Mouse (Mus musculus) thymus, adult 2 months (tissue): ENCODE results near the gene Diaph2. TPM values are rescaled to one million over a fixed set of nuclear protein-coding genes. Genes with fewer than 3 reads are reported as not detected.
"Not testable (repeated sequence)": the region's sequence is repeated elsewhere in the genome, so short reads cannot be mapped to it uniquely, and the experiment has no call there.

Experiments
- DNase-seq: peaks from one replicate; pipeline ENCODE4 v3.0.0; 2021
- H3K27ac ChIP-seq: fragments of 200-500 bp; 2 replicates; pipeline ENCODE4 v1.5.1; 2012; ENCODE audit warnings: low read length, control low read depth; ENCODE audit not compliant: control insufficient read depth, insufficient read depth
- H3K27me3 ChIP-seq: fragments of 200-500 bp; 2 replicates; pipeline ENCODE4 v1.6.1; 2012; ENCODE audit warnings: mild to moderate bottlenecking, low read length, moderate library complexity, mixed read lengths; ENCODE audit not compliant: control insufficient read depth, insufficient read depth
- H3K36me3 ChIP-seq: fragments of 200-500 bp; 2 replicates; pipeline ENCODE4 v1.6.1; 2012; ENCODE audit warnings: mild to moderate bottlenecking, low read length, moderate library complexity; ENCODE audit not compliant: control insufficient read depth, insufficient read depth
- H3K4me1 ChIP-seq: fragments of 200-500 bp; replicated peaks from 2 replicates; pipeline ENCODE4 v1.6.1; 2012; ENCODE audit warnings: low read length; ENCODE audit not compliant: control insufficient read depth, insufficient read depth
- H3K4me3 ChIP-seq: fragments of 200-500 bp; 2 replicates; pipeline ENCODE4 v1.5.1; 2012; ENCODE audit warnings: mild to moderate bottlenecking, low read length, control low read depth, moderate library complexity; ENCODE audit not compliant: control insufficient read depth, insufficient read depth
- CTCF ChIP-seq: fragments of 200-500 bp; IDR thresholded peaks from 2 replicates; pipeline ENCODE4 v1.5.1; 2012; ENCODE audit warnings: mild to moderate bottlenecking, control low read depth, low read length, moderate library complexity, borderline replicate concordance; ENCODE audit not compliant: control insufficient read depth, poor library complexity, insufficient read depth; ENCODE audit errors: extremely low read depth
- POLR2A ChIP-seq: fragments of 200-500 bp; IDR thresholded peaks from 2 replicates; pipeline ENCODE4 v1.6.1; 2012; ENCODE audit warnings: mild to moderate bottlenecking, low read length, control low read depth, moderate library complexity; ENCODE audit not compliant: control insufficient read depth, poor library complexity, insufficient read depth; ENCODE audit errors: extremely low read depth
- WGBS: fragments of 180-500 bp; shearing (Covaris S2); methylation state at CpG from one replicate; pipeline ENCODE4 v1.1.7; 2018; 5-methylcytosine and 5-hydroxymethylcytosine counted together
- polyA plus RNA-seq: library from polyadenylated mRNA; depleted of rRNA; stranded (reverse); fragments of >200 nt; gene quantifications from 2 replicates; pipeline ENCODE4 v1.2.3, GENCODE M21; 2012

Gene Diaph2
- polyA plus RNA-seq, 1 experiment, result 3.5 TPM

GRCm38 (mm10) chrX:129777404-129777962 lies 27.9 kb downstream of the Diaph2 start:
- TF ChIP-seq POLR2A, result no peak
- TF ChIP-seq CTCF, result no peak
- WGBS, result 61% methylated on average over 4 of the region's 4 CpGs
- Histone ChIP-seq H3K4me3 (no peak overlapping the region), H3K4me1 (no peaks in the 10 kb centered on the region), H3K27me3 (no peaks in the 10 kb centered on the region), H3K27ac (no peak overlapping the region), H3K36me3 (no peaks in the 10 kb centered on the region)
- DNase-seq, result no peak

DNA sequence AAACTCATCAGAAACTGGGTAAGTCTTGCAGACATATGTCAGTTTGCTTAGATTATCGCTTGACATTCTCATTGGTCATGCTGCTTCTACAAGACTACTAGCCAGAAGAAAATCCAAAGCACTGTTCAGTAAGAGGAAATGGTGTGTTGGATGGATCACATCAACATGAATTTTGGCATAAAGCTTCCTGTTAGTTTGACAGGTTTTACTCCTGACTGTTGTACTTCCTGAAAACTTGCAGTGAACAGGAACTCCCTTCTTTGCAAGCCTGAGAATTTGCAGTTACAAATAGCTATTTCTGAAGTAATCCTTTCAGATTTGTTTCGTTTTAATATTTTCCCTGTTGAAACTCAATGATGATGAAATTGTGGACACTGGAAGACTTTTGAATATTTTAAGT lies 32.3 kb downstream of the Diaph2 start:
- no peaks in the 10 kb centered on the region for H3K4me1 ChIP-seq
- 63% methylated on average over 2 of the region's 2 CpGs for WGBS

DNA sequence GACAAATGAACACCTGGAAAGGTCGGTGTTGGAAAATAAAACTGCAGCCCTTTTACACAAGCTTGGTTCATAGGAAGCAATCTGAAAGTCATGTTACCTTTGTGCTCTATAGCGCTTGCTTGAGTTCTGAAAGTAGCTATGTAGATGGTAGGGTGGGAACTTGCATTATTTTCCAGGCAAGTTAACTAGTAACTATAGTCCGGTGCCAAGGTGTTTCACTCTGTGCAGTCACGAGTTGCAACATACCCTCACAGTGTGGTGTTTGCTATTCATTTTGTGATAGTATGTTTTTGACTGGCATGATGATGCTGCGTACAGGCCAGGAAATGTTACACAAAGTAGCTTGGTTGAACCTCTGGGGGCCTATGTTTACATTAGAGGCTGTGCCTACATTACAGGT lies 34.5 kb downstream of the Diaph2 start:
- no peaks in the 10 kb centered on the region for H3K36me3 ChIP-seq
- H3K27ac ChIP-seq, result no peak overlapping the region
- no peaks in the 10 kb centered on the region for H3K27me3 ChIP-seq
- WGBS, result 92% methylated on average over 5 of the region's 5 CpGs
- no peak for TF ChIP-seq CTCF
- TF ChIP-seq POLR2A, result no peak
- H3K4me3 ChIP-seq, result no peak overlapping the region
- H3K4me1 ChIP-seq, result no peaks in the 10 kb centered on the region
- DNase-seq, result no peak

More for the DNA sequence above, 32.3 kb downstream of the Diaph2 start:
- H3K36me3 ChIP-seq, result no peaks in the 10 kb centered on the region
- no peak overlapping the region for H3K4me3 ChIP-seq
- H3K27me3 ChIP-seq, result no peaks in the 10 kb centered on the region
- DNase-seq, result no peak
- TF ChIP-seq POLR2A, result no peak
- no peak for TF ChIP-seq CTCF
- no peak overlapping the region for H3K27ac ChIP-seq

- not testable (repeated sequence) for H3K27ac ChIP-seq, H3K36me3 ChIP-seq, H3K27me3 ChIP-seq, DNase-seq, H3K4me1 ChIP-seq, H3K4me3 ChIP-seq
- WGBS, result 95% methylated on average over 2 of the region's 2 CpGs
Observed at GRCm38 (mm10) chrX:129799920-129800319, 50.4 kb downstream of the Diaph2 start.

- Histone ChIP-seq H3K4me1 (no peaks in the 10 kb centered on the region), H3K27me3 (no peaks in the 10 kb centered on the region), H3K36me3 (no peaks in the 10 kb centered on the region), H3K4me3 (no peak overlapping the region), H3K27ac (no peak overlapping the region)
- no peak for DNase-seq
- TF ChIP-seq POLR2A (no peak), CTCF (no peak)
- 41% methylated on average over 2 of the region's 2 CpGs for WGBS
Observed at GRCm38 (mm10) chrX:129831903-129832302, 82.4 kb downstream of the Diaph2 start.

GRCm38 (mm10) chrX:129833887-129834286 lies 84.3 kb downstream of the Diaph2 start:
- Histone ChIP-seq H3K4me3 (no peak overlapping the region), H3K36me3 (no peaks in the 10 kb centered on the region), H3K4me1 (no peaks in the 10 kb centered on the region), H3K27ac (no peak overlapping the region), H3K27me3 (no peaks in the 10 kb centered on the region)
- DNase-seq, result no peak
- TF ChIP-seq POLR2A (no peak), CTCF (no peak)

DNA sequence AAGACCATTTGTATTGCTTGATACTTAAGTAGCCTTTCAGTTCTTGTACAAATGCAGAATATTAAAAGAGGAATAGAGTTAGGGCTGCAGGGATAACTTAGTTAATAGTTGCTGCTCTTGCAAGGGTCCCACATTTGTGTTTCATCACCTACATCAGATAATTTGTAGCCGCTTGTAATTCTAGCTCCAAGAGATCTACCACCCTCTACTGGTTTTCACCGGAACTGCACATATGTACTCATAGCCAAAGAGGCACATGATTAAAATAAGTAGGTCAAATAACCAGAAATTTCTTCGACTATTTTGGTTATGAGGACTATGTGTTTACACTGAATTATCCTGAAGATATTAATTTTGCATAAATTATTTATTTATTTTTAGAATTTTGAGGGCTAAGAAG lies 134.9 kb downstream of the Diaph2 start:
- TF ChIP-seq POLR2A, result no peak
- no peak for TF ChIP-seq CTCF
- peak; percentile 45 for DNase-seq
- no peaks in the 10 kb centered on the region for H3K4me1 ChIP-seq
- H3K4me3 ChIP-seq, result no peak overlapping the region
- no peaks in the 10 kb centered on the region for H3K27me3 ChIP-seq
- 24% methylated on average over 3 of the region's 3 CpGs for WGBS
- H3K27ac ChIP-seq, result no peak overlapping the region
- H3K36me3 ChIP-seq, result no peaks in the 10 kb centered on the region
